Mouse (Mus musculus): ENCODE measurements around the gene Myf6. TPM values are rescaled to one million over a fixed set of nuclear protein-coding genes. Genes with fewer than 3 reads are reported as not detected.

The Myf6 gene
- not detected for polyA plus RNA-seq (2017; shearing (Covaris generic))

- ATAC-seq, result no peak
Observed at GRCm38 (mm10) chr10:107494568-107494967, at the start of gene Myf6. Gene Myf6 (minus strand): TSS chr10:107494737.

GRCm38 (mm10) chr10:107543026-107543425, 48.5 kb upstream of the Myf6 start:
- ATAC-seq, result no peak

GRCm38 (mm10) chr10:107528758-107529157, 34.2 kb upstream of the Myf6 start:
- ATAC-seq, result no peak

GRCm38 (mm10) chr10:107519216-107519615, 24.7 kb upstream of the Myf6 start:
- ATAC-seq, result no peak

- no peak for ATAC-seq
Observed at GRCm38 (mm10) chr10:107516641-107517040, 22.1 kb upstream of the Myf6 start.

GRCm38 (mm10) chr10:107514735-107515134, 20.2 kb upstream of the Myf6 start:
- ATAC-seq, result no peak

GRCm38 (mm10) chr10:107506397-107506796, 11.9 kb upstream of the Myf6 start:
- ATAC-seq, result no peak

- no peak for ATAC-seq
Observed at GRCm38 (mm10) chr10:107503430-107503829, 8.9 kb upstream of the Myf6 start.

- no peak for ATAC-seq
Observed at GRCm38 (mm10) chr10:107502193-107502592, 7.7 kb upstream of the Myf6 start.

- ATAC-seq, result no peak
Observed at GRCm38 (mm10) chr10:107499656-107500055, 5.1 kb upstream of the Myf6 start.

- no peak for ATAC-seq
Observed at GRCm38 (mm10) chr10:107496402-107496801, 1.9 kb upstream of the Myf6 start.

- no peak for ATAC-seq
Observed at GRCm38 (mm10) chr10:107493580-107494474, 710 bp downstream of the Myf6 start.

- no peak for ATAC-seq
Observed at GRCm38 (mm10) chr10:107492867-107493579, 1.5 kb downstream of the Myf6 start.

- no peak for ATAC-seq
Observed at GRCm38 (mm10) chr10:107488654-107489315, 5.8 kb downstream of the Myf6 start.

GRCm38 (mm10) chr10:107486770-107487169, 7.8 kb downstream of the Myf6 start:
- ATAC-seq, result no peak

- no peak for ATAC-seq
Observed at GRCm38 (mm10) chr10:107485870-107486269, 8.7 kb downstream of the Myf6 start, which contains the start of gene Myf5. Gene Myf5 (minus strand): TSS chr10:107486134.

GRCm38 (mm10) chr10:107484050-107484449, 10.5 kb downstream of the Myf6 start:
- ATAC-seq, result no peak

GRCm38 (mm10) chr10:107473497-107473896, 21.0 kb downstream of the Myf6 start:
- no peak for ATAC-seq

GRCm38 (mm10) chr10:107471712-107472111, 22.8 kb downstream of the Myf6 start:
- no peak for ATAC-seq

GRCm38 (mm10) chr10:107467819-107468218, 26.7 kb downstream of the Myf6 start:
- ATAC-seq, result no peak

GRCm38 (mm10) chr10:107449496-107450330, 44.8 kb downstream of the Myf6 start:
- ATAC-seq, result no peak
